Mouse (Mus musculus): ENCODE results near the gene Elmsan1.
"Not testable (repeated sequence)": the region's sequence is repeated elsewhere in the genome, so short reads cannot be mapped to it uniquely, and the experiment has no call there.

- not testable (repeated sequence) for TF ChIP-seq NELFE (IDR thresholded peaks at IDR 0.05; ENCODE audit: low read depth, low read length); CHD2 (IDR thresholded peaks at IDR 0.05; ENCODE audit: low read length); MAZ (IDR thresholded peaks at IDR 0.05; ENCODE audit: low read depth, low read length); ZNF384 (IDR thresholded peaks at IDR 0.05; ENCODE audit: low read depth, low read length); CTCF (conservative IDR thresholded peaks at IDR 0.05 in 1 of 2, IDR thresholded peaks at IDR 0.05 in 1 of 2; ENCODE audit: low read depth in 2 of 2, low read length in 2 of 2); EP300 (IDR thresholded peaks at IDR 0.05; ENCODE audit: low read length); POLR2A (IDR thresholded peaks at IDR 0.05; ENCODE audit: low read depth, low read length); NRF1 (IDR thresholded peaks at IDR 0.05; ENCODE audit: low read depth, low read length); TCF12 (IDR thresholded peaks at IDR 0.05; ENCODE audit: low read depth, low read length); MXI1 (IDR thresholded peaks at IDR 0.05; ENCODE audit: low read depth, low read length); E2F4 (IDR thresholded peaks at IDR 0.05; ENCODE audit: insufficient replicate concordance, low read depth, low read length)
Observed at GRCm38 (mm10) chr12:84100604-84101492, 117.8 kb downstream of the Elmsan1 start, which contains the start of gene Acot6.
